Mouse (Mus musculus) MEL-GATA-1-ER (cell line): ENCODE results near the gene Tbc1d10c.

Experiments
- DNase-seq: peaks from one replicate; pipeline ENCODE4 v3.0.0-alpha.2; 2012; ENCODE audit warnings: low read depth; ENCODE audit errors: extremely low read depth

The Tbc1d10c gene

DNA sequence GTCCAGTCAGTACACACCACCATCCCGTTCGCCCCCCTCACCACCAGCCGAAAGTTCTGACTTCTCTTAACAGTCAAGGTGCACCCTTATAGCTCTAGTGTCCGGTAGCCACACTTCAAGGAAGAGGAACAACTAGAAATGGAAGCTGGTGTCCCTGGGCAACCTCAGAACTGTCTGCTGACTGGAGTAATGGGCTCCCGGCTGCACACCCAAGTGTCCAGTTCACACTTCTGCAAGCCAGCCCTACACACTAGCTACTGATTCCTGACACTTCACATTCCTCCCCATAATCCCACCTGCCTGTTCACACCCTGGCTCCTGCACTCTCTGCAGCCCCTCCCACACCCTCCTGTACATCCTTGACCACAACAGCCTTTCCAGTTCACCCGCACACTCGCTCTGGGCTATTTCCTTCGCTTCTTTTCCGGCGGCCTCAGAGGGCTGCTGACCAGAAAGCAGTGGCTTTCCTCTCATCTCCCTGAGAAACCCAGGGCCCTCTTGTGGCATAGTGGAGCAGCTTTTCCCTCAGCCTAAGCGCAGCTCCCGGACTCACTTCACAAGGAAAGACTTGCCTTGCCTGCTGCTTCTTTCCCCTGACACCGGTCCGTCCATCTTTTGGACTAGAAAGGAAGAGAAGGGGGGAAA, 25.1 kb upstream of the Tbc1d10c start:
- DNase-seq = no peak

DNA sequence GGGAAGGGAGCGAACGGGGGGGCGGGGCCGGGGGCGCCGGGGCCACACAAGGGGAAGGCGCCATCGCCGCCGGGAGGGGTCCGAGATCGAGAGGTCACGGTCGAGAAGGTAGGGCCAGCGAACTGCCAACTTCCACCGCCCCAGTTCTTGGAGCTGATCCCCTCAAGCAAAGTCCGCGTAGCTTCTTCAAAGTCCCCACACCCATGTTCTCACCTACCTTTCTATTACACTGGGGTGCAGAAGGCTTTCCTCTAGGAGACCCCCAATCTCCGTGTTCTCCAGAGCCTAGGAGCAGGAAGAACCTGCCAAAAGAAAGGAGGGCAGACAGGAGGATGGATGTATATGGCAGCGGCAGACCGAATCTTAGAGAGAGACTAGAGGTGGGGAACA, 24.4 kb upstream of the Tbc1d10c start:
- DNase-seq = no peak

DNA sequence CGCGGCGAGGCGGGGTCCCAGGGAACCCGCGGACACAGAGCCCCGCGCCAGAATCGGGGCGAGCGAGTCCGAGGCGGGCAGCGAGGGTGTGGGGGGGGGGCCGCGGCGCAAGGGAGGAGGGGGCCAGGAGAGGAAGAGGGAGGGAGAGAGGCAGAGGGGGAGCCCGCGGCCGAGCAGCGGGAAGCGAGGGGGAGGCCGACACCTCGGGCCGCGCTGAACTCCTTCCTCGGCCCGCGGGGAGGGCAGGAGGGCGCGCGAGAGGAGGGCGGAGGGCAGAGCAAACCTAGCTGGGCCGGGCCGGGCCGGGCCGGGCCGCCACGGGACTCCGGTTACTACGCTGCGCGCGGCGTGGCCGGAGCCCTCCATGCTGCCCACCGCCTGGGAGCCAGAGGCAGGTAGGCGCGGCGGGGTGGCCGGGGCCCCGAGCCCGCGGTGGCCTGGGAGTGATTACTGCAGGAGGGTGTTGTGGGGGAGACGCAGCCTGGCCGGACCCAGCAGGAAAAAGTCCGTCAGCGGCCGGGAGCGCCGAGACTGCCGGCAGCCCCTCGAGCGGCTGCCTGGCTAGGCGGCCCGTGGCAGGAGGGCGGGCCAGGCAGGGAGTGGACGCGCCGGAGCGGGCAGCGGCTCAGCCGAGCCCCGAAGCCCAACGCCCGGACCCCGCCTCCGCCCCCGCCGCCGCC, 23.8 kb upstream of the Tbc1d10c start:
- DNase-seq = no peak

DNA sequence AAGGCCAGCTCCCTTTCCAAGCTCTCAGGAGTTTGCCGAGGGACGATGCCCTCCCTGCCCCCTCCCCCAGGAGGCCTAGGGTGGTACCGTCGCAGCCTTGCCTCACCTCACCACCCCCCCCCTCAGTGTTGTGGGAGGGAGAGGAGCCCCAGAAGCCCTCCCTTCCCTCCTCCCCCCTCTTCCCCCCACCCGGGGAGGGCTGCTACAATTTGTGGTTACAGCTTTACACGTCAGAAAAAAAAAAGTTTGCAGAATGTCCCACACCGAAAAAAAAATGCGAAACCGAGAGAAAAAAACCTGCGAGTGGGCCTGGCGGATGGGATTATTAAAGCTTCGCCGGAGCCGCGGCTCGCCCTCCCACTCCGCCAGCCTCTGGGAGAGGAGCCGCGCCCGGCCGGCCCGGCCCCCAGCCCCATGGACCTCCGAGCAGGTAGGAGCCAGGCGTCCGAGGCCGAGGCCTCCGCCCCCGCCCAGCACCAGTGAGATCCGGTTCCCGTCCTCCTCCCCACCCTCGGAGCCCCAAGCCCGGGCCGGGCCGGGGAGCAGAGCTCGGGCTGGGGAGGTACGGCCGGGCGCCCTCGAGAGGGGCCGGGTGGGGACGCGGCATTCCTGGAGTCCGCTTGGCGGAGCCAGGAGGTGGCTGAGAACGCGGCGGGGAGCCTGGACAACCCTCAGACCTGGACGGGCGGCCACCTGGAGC, 23.1 kb upstream of the Tbc1d10c start, which contains the start of the genes Clcf1 and AC109138.7:
Clcf1 (plus strand) TSS at position 168 of the 700 bp plus-strand sequence.
AC109138.7 (plus strand) TSS at position 287 of the 700 bp plus-strand sequence.
- no peak for DNase-seq

DNA sequence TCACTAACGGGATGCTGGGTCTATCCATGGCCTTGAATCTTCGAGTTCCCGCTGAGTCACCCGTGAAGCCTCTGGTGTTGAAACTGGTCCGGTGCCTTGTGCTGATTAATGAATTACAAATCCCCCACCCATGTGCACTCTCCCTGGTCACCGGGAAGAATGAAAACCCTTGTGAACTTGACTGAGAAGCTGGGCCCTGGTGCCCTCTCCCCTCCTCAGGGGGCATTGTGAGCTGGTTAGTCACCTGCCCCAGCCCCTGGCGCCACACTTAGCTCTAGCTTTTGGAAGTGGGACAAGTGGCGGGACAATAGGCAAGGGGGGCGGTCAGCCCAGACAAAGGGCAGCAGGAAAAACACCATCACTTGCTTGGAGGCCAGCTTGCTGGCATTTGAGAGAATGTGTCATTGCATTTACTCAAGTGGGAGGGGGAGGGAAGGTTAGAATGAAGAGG, 22.5 kb upstream of the Tbc1d10c start:
- no peak for DNase-seq

DNA sequence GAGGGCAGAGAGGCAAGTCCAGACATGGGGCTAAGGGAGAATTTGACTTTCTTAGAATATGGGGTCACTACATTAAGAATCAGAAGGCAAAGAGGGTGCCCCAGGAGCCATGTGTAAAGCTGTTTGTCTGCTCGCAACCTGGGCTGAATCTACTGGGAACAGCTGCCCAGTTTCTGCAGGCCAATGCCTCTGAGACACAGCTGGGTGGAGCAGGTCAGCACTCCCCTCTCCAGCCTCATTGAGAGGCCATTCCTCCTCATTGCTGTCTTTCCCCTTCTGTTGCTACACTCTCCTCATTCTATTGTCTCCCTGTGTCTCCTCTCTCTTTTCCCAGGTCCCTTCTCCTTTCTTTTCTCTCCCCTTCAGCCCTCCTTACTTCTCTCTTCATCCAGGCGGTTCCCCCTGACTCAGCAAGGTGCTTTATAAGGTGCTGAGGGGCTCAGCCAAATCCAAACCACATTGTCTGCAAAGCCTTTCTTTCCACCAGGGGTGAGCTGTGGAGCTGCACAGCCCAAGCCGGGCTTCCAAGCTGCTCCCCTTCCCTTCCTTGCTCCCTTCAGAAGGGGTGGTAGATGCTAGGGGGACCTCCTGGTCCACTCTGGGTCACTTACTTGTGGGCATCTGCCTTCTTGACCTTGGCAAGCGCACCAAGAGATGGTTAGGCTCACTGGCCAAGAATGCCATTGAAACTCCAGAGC, 21.0 kb upstream of the Tbc1d10c start:
- DNase-seq = no peak

DNA sequence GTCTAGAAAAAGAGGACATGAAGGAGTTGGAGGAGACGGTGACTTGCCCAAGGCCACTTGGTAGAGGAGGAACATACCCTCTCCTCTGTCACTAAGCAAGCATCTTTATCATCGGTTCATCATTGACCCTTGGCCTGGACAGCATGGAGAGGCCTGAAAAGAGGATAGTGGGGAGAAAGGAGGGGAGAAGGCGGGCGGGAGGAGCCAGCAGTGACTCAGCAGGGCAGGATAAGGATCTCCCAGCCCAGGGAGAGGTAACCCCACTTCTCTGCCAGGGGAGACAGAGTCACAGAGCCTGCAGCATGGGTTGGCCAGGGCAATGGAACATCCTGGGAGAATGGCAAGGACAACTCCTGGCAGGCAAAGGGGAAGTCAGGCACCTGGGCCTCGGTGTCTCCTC, 17.5 kb upstream of the Tbc1d10c start:
- no peak for DNase-seq

DNA sequence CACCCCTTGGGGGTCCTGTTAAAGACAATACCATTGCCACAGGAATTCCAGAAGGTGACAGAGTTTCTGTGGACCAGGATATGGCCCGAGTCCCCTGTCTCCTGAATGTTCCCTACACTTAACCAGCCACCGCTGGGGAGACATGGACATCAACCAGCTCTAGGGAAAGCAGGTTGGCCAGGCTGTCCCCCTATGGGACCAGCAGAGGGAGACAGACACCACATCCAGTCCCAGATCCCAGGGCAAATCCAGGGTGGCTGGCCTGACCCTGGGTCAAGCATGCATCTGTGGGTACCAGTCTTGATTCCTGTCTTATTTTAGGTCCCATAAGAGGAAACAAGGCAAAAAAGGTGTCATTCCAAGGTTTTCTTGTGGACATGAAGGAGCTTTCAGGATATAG, 15.9 kb upstream of the Tbc1d10c start:
- no peak for DNase-seq

DNA sequence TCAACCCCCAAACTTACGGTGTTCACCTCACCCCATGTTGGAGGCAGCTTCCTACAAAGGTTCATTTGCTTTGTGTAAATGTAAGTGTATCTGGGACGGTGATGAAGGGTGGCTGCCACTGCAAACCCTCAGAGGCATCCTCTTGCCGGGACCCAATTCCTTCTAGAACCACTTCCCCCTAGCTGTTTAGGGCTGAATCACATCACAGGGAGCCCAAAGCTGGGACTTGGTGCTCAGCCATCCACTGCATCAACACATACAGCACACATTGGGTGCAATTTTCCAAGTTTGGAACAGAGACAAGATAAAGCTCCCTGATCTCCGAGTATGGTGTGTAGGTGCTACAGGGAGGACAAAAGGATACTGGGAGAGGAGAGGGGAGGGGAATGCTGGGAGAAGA, 13.8 kb upstream of the Tbc1d10c start:
- no peak for DNase-seq

DNA sequence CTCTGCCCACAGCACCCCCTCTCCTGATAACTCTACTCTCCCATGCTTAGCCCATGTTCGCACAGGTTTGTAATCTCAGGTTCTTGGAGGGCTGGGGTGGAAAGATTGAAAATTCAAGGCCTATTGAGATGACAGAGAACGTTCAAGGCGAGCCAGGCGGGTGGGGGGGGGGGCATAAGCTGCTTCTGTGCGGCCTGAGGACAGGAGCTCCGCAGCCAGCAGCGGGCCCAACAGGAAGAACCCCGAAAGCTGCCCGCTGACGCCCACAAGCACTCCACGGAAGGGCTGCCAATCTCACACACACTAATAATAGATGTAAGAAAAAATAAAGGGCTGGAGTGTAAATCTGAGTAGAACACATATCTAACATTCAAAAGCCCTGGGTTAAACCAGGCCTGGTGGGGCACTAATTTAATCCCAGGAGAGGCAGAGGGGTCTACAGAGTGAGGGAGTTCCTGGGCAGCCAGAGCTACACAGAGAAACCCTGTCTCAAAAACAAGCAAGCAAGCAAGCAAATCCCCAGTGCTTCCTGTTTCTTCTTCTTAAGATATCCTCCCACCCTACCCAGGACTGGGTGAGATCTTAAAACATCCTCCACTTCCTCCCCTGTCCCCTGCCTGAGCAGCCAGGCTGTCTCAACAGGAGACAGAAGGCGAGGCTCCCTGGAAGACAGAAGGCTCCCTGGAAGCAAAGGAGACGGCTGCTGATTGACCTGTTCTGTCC, 12.7 kb upstream of the Tbc1d10c start:
- no peak for DNase-seq

DNA sequence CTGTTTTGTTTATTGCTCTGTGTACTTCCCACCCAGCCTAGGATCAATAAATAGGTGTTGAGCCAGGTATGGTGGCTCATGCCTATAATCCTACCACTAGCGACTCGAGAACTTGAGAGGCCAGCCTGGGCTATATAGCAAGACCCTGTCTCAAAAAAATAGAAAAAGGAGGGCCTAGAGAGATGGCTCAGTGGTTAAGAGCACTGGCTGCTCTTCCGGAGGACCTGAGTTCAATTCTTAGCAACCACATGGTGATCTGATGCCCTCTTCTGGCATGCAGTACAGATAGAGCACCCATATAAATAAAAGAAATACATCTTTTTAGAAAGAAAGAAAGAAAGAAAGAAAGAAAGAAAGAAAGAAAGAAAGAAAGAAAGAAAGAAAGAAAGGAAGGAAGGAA, 12.1 kb upstream of the Tbc1d10c start:
- DNase-seq = no peak

DNA sequence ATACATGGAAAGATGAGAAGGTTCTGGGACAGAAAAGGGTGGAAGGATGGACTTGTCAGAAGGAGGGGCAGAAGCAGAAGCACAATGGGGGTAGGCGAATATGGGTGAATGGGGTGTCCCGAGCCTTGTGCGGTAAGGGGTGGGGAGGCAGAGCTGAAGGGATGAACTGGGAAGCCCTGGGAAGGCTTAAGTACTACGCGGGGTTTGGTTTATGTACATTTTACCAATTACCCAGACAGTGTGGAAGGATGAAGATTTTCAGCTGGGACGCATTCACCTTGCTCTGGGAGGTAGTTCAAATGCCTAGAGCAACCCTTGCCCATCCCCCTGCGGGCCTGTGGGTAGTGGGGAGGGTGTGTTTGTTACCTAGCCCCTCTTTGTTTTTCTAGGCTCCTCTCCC, 11.1 kb upstream of the Tbc1d10c start:
- no peak for DNase-seq

DNA sequence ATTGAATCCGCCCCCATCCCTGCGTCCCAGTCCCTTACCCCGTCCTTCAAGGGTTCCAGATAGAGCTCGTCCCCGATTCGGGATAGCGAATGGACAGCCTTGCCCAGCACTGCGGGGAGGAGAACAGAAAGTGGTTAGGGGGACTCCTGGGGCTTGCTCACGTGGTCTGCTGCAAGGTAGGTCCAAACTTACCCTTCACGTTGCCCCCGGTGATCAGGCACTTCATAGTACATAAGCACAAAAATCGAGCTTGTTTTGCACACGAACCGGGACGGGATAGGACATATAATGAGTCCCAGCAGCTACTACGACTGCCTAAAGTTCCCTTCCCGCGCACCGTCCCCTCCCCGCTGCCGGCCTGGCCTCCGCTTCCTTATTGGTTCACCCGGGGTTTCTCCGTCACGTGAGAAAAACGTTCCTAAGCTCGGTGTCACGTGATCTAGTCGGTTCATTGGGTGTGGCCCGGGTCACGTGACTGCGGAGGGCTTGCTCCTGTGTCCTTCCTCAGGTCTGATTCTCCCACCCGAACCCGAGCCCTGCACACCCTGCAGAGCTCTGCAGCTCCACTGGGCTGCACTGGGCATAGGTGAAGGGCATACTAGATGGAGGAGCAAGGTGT, 10.3 kb upstream of the Tbc1d10c start, which contains the start of gene Rad9a:
Rad9a (minus strand) TSS at position 372 of the 619 bp plus-strand sequence.
- peak; percentile 96 for DNase-seq

DNA sequence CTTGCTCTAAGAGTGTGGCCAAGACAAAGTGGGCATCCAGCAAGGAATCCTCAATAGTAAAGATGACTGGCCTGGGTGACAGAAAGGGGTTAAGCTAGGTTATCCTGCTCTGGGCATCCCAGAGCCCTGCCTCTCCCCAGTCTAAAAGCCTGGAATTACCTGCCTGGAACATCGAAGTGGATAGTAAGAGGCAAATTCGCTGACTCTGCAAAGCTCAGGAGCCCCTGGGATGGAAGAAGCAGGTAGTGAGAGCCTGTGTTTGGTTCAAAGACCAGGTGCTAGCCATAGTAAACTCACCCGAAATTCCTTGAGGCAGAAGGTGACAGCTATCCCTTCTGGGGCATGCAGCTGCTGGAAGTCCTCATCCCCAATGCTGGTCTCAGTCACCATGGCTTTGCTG, 6.1 kb upstream of the Tbc1d10c start:
- no peak for DNase-seq

DNA sequence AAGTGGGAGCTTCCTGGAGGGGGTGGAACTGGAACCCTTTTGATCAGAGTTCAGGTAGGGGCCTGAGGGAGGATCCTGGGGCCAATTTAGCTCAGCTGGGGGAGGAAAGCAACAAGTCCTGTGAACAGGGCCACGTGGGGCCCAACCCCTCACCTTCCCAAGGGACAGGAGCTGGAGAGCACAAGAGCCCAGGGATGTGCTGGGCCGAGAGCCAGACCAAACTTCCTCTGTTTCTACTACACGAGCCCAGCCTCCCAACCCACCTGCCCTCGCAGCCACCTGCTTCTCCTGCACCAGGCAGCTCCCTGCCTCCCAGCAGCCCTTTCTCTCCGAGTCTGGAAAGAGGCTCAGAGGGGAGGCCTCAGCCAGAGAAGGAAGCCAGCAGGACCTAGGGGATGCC, 5.5 kb upstream of the Tbc1d10c start:
- no peak for DNase-seq

DNA sequence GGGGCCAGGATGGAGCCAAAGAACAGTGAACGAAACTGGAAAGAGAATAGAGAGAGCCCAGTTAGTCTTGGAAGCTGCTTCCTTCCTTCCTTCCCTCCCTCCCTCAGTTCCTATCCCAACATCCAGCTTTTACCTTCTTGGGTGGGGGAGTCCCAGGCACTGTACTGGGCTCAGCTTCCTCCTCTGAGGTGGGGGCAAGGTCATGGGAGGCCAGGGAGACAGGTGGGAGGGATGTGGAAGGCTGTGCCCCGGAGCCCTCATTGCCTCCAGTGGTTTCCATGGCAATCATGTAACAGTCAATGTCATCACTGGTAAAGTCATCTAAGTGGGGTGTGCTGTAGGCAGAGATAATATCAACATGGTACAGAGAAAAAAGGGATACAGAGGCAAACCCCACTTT, 5.0 kb upstream of the Tbc1d10c start:
- no peak for DNase-seq

DNA sequence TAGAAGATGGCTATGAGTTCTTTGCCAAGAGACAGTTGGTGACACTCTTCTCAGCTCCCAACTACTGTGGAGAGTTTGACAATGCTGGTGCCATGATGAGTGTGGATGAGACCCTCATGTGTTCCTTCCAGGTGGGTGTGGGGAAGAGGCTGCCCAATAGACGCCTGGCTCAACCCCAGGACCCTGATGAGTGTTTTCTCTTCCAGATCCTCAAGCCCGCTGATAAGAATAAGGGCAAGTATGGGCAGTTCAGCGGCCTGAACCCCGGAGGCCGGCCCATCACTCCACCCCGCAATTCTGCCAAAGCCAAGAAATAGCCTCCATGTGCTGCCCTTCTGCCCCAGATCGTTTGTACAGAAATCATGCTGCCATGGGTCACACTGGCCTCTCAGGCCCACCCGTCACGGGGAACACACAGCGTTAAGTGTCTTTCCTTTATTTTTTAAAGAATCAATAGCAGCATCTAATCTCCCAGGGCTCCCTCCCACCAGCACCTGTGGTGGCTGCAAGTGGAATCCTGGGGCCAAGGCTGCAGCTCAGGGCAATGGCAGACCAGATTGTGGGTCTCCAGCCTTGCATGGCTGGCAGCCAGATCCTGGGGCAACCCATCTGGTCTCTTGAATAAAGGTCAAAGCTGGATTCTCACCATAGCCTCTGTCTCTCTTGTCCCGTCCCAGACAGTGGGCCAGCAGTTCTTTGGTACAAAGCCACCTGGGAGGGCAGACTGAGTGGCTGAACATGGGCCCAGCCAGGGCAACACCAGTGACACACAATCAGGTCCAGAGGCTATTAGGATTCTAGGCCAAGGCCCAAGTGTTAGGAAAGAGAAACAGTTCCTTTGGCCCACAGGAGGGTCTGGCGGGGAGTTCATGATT, 3.9 kb upstream of the Tbc1d10c start:
- DNase-seq = no peak

DNA sequence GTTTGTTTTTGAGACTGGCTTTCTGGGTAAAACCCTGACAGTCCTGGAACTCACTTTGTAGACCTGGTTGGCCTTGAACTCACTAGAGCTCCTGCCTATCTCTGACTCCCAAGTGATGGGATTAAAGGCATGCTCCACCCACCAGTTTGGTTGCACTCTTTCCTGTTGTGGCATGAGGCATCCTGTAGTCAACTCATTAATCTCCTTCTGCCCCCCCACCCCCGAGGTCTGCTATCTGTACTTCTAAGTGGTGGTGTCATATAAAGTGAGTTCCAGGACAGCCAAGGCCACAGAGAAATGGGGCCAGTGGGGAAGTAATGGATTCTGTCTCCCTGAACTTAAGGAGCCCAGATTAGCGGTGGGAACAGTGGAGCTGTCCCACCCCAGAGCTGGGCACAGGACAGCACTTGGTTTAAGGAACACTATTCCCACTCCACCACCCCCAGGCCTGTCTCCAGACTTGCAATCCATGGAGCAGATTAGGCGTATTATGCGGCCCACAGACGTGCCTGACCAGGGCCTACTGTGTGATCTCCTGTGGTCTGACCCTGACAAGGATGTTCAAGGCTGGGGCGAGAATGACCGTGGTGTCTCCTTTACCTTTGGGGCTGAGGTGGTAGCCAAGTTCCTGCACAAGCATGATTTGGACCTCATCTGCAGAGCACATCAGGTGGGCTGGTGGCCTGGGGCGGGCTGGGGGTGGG, 3.1 kb upstream of the Tbc1d10c start:
- DNase-seq = no peak

DNA sequence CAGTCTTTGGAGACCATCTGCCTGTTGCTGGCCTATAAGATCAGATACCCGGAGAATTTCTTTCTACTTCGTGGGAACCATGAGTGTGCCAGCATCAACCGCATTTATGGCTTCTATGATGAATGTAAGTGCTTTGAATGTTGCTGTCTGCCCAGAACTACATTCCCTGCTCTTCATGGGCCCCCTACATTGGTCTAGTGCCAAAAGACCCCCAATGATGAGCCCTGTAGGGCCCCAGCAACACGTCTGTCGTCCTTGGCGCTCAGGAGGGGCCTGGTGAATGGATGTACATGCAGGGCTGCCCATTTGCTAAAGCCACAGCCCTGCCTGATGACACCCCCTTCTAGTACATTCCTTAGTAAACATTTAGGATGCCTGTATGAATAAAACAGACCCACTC, 2.0 kb upstream of the Tbc1d10c start:
- no peak for DNase-seq
